Mouse (Mus musculus) G1E (cell line): Measurements from ENCODE around the gene Zfpm1.

Experiments
- CTCF ChIP-seq: IDR thresholded peaks from 2 replicates; pipeline ENCODE4 v1.5.1; 2012; ENCODE audit warnings: low read depth, low read length, inconsistent platforms, mixed read lengths
- GATA1 ChIP-seq: IDR thresholded peaks from 2 replicates; pipeline ENCODE4 v1.6.1; 2012; ENCODE audit warnings: borderline replicate concordance, low read length, inconsistent platforms, mixed read lengths

- TF ChIP-seq GATA1 (no peak), CTCF (no peak)
Measured at GRCm38 (mm10) chr8:122359111-122359775, 77.3 kb downstream of the Zfpm1 start.
